Mouse (Mus musculus) thymus, adult 2 months (tissue): ENCODE measurements at regions not wholly inside any gene's neighbourhood (a gene's known extent, or its start where the extent isn't known, plus 50 kb on each side); places are given as distances from the start of the nearest gene placed in this dataset.
A peak's percentile ranks its signal among the peaks of the same experiment; 100 is the strongest.

Experiments
- DNase-seq: peaks from one replicate; pipeline ENCODE4 v3.0.0; 2021
- H3K27ac ChIP-seq: fragments of 200-500 bp; 2 replicates; pipeline ENCODE4 v1.5.1; 2012; ENCODE audit warnings: low read length, control low read depth; ENCODE audit not compliant: control insufficient read depth, insufficient read depth
- H3K27me3 ChIP-seq: fragments of 200-500 bp; 2 replicates; pipeline ENCODE4 v1.6.1; 2012; ENCODE audit warnings: mild to moderate bottlenecking, low read length, moderate library complexity, mixed read lengths; ENCODE audit not compliant: control insufficient read depth, insufficient read depth
- H3K36me3 ChIP-seq: fragments of 200-500 bp; 2 replicates; pipeline ENCODE4 v1.6.1; 2012; ENCODE audit warnings: mild to moderate bottlenecking, low read length, moderate library complexity; ENCODE audit not compliant: control insufficient read depth, insufficient read depth
- H3K4me1 ChIP-seq: fragments of 200-500 bp; replicated peaks from 2 replicates; pipeline ENCODE4 v1.6.1; 2012; ENCODE audit warnings: low read length; ENCODE audit not compliant: control insufficient read depth, insufficient read depth
- H3K4me3 ChIP-seq: fragments of 200-500 bp; 2 replicates; pipeline ENCODE4 v1.5.1; 2012; ENCODE audit warnings: mild to moderate bottlenecking, low read length, control low read depth, moderate library complexity; ENCODE audit not compliant: control insufficient read depth, insufficient read depth
- CTCF ChIP-seq: fragments of 200-500 bp; IDR thresholded peaks from 2 replicates; pipeline ENCODE4 v1.5.1; 2012; ENCODE audit warnings: mild to moderate bottlenecking, control low read depth, low read length, moderate library complexity, borderline replicate concordance; ENCODE audit not compliant: control insufficient read depth, poor library complexity, insufficient read depth; ENCODE audit errors: extremely low read depth
- POLR2A ChIP-seq: fragments of 200-500 bp; IDR thresholded peaks from 2 replicates; pipeline ENCODE4 v1.6.1; 2012; ENCODE audit warnings: mild to moderate bottlenecking, low read length, control low read depth, moderate library complexity; ENCODE audit not compliant: control insufficient read depth, poor library complexity, insufficient read depth; ENCODE audit errors: extremely low read depth
- WGBS: fragments of 180-500 bp; shearing (Covaris S2); methylation state at CpG from one replicate; pipeline ENCODE4 v1.1.7; 2018; 5-methylcytosine and 5-hydroxymethylcytosine counted together

DNA sequence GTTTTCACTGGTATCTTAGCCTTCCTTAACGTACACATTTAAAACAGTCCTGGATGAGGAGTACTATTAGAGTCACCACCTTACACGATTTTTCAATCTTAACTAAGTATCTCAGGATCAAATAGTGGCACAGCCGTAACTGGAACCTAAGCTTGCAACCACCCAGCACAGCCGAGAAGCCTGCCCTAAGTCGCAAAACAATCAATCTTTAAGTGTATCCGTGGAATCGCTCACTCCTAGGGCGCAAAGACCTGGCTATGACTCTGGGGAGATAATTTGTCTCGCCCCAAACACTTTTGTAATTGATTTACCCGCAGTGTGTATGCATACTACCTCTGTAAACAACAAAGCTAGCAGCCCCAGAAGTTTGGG lies 62.6 kb upstream of the Cp start:
- Histone ChIP-seq H3K4me1 (peaks cover 9% of the 10 kb centered on the region), H3K27me3 (no peaks in the 10 kb centered on the region), H3K4me3 (peak overlapping the region; percentile 29), H3K27ac (no peak overlapping the region), H3K36me3 (no peaks in the 10 kb centered on the region)
- WGBS: 10% methylated on average over 10 of the region's 10 CpGs
- no peak for DNase-seq
- TF ChIP-seq CTCF: no peak
- TF ChIP-seq POLR2A: no peak

DNA sequence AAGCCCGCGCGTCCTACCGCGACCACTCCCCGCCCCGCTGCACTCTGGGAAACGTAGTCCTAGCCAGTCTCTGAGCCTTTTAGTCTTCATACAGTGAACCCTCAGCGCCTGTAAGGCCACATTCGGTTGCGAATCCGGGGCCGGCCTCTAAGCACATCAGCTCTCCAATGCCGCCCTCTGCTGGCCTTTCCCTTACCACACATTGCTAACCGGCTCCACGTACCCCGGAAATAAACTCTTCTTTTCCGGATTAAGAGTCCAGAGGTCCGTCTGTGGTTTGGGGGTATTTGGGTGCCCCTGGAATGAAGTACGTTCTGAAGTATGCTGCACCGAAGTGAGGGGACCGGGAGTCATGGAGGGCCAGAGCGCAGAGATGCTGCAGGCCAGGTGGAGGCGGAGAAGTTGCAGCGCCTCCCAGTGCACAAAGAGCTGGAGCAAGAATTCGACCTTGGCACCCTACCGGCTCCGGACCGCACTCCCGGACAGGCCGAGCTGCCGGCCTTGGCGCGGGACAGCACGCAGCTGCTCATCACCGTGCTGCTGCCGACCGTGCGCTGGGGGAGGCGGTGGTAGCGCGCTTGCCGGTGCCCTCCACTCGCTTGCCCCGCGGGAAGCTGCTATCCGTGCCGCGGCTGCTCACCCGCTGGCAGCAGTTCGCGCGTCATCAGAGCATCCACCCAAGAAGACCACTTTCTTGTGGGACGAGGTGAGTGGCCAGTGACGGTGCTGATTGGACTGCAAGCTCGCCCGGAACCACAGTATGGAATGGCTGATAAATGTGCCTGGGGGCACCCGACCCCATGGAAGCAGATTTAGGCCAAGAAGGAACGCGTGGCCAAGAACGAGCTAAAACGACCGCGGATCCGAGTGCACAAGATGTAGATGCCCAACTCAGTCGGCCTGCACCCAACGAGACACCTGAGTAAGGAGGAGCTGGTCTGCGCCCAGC lies 62.0 kb upstream of the Cp start:
- peak; percentile 90 for TF ChIP-seq CTCF
- TF ChIP-seq POLR2A: no peak
- Histone ChIP-seq H3K36me3 (no peaks in the 10 kb centered on the region), H3K27me3 (no peaks in the 10 kb centered on the region), H3K4me1 (peaks cover 9% of the 10 kb centered on the region), H3K27ac (0 out of 2 replicates have a peak overlapping the region, but pooled peaks have one; percentile 9), H3K4me3 (peak overlapping the region; percentile 96)
- DNase-seq: peak; percentile 94
- under 1% methylated on average over 68 of the region's 68 CpGs for WGBS

DNA sequence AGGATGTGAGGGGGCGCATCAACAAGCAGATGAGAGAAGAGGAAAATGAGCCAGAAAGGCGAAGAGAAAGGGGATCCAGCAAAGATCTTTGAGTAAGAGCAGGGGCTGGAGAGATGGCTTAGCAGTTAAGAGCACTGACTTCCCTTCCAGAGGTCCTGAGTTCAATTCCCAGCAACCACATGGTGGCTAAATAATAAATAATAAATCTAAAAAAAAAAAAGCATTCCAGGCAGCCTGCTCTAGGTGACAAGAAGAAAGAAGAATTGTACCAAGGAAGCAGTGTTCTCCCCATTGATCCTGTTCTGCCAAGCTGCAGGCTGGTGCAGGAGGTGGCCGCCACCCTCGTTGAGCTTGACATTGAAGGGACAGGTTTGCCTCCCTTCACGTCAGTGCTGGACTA lies 61.1 kb upstream of the Cp start:
- 62% methylated on average over 5 of the region's 5 CpGs for WGBS
- no peak overlapping the region for H3K27ac ChIP-seq
- H3K4me1 ChIP-seq: peaks cover 9% of the 10 kb centered on the region
- DNase-seq: no peak
- peak overlapping the region; percentile 96 for H3K4me3 ChIP-seq
- TF ChIP-seq POLR2A (no peak), CTCF (no peak)
- H3K36me3 ChIP-seq: no peaks in the 10 kb centered on the region
- no peaks in the 10 kb centered on the region for H3K27me3 ChIP-seq

DNA sequence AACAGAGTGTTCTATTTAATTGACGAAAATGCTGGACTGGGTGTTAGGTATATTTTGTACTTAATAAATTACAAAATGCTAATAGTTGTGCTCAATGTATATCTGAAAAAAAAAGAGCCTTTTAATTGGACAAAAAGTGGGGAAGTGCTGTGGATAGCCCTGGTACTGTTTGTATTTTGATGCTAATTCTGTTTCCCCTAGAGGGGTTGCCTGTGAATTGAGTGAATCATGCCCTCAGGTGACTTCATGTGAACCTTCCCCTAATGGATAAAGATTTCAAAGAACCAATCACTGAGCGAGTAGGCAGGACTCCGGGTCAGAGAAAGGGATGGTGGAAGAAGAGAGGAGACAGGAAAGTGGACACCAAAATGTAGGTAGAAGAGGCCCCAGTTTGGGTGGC lies 59.7 kb upstream of the Cp start:
- no peak overlapping the region for H3K4me3 ChIP-seq
- no peak overlapping the region for H3K27ac ChIP-seq
- no peak for TF ChIP-seq CTCF
- TF ChIP-seq POLR2A: no peak
- no peaks in the 10 kb centered on the region for H3K36me3 ChIP-seq
- peaks cover 9% of the 10 kb centered on the region for H3K4me1 ChIP-seq
- no peak for DNase-seq
- no peaks in the 10 kb centered on the region for H3K27me3 ChIP-seq
- WGBS: 96% methylated on average over 3 of the region's 3 CpGs

DNA sequence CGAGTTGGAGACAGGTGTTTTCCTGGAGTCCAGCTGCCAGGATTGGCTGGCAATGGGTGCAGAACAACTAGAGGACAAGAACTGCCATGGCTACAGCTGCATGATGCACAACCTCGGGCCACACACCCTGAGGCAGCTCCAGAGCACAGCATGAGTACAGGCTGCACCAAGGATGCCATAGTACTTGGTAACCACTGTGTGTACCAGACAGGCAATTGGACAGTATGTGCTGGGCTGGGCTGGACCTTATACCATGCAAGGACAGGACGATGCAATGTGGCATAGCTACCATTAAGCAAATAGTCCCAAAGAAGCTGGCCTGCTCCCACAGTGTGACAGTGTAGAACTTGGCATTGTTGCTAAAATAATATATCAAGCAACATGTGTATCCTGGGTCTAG lies 54.6 kb upstream of the Cp start:
- TF ChIP-seq POLR2A: no peak
- TF ChIP-seq CTCF: no peak
- no peak overlapping the region for H3K27ac ChIP-seq
- no peaks in the 10 kb centered on the region for H3K27me3 ChIP-seq
- H3K4me1 ChIP-seq: no peaks in the 10 kb centered on the region
- 93% methylated on average over 3 of the region's 3 CpGs for WGBS
- no peaks in the 10 kb centered on the region for H3K36me3 ChIP-seq
- H3K4me3 ChIP-seq: no peak overlapping the region
- DNase-seq: no peak

DNA sequence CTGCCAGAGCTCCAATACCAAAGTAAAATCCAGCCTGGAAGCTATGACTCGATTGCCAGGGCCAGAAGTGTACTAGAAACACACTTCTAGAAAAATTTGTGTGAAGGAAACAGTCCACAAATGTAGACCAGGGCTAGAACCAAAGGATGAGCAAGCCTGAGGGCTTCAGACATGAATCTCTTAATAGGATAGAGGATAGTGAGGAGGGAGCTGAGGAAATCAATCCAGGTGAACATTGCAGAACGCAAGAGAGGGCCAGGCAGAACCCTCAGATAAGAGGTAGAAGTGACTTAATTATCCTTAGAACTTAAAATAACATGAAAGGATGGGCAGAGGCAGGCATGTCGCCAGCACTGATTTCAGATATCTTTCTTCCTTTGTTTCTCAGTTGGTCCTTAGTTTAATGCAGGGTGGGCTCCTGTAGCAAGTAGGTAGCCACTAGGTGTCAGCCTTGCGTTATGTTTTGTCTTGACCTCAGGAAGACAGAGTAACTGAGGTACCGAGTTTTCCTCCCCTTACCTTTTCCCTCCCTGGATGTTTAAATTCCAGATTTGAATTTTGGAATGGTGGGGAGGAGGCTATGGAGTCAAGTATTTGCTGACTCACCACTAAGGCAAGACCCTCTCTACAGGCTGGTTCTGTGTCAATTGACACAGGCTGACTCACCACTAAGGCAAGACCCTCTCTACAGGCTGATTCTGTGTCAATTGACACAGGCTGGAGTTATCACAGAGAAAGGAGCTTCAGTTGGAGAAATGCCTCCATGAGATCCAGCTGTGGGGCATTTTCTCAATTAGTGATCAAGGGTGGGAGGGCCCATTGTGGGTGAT lies 52.2 kb upstream of the Cp start:
- no peaks in the 10 kb centered on the region for H3K27me3 ChIP-seq
- TF ChIP-seq POLR2A: no peak
- TF ChIP-seq CTCF: no peak
- WGBS: 32% methylated on average over 5 of the region's 5 CpGs
- H3K27ac ChIP-seq: no peak overlapping the region
- no peaks in the 10 kb centered on the region for H3K4me1 ChIP-seq
- peak; percentile 50 for DNase-seq
- H3K4me3 ChIP-seq: no peak overlapping the region
- H3K36me3 ChIP-seq: no peaks in the 10 kb centered on the region
